Mouse (Mus musculus) inflammation-experienced regulatory T-cells, adult 6 months (primary cell): ENCODE data around the gene Olfr282. TPM values are rescaled to one million over a fixed set of nuclear protein-coding genes. Genes with fewer than 3 reads are reported as not detected.
"Not testable (repeated sequence)": the region's sequence is repeated elsewhere in the genome, so short reads cannot be mapped to it uniquely, and the experiment has no call there.

Source experiments
- ATAC-seq: one replicate; pipeline ENCODE4 v1.8.0; 2017
- polyA plus RNA-seq, 3 experiments: library from polyadenylated mRNA; unstranded; fragments of 100-300 nt; shearing (Covaris generic); gene quantifications; one replicate each; pipeline ENCODE4 v1.2.1; 2017

The Olfr282 gene
- polyA plus RNA-seq, result not detected

DNA sequence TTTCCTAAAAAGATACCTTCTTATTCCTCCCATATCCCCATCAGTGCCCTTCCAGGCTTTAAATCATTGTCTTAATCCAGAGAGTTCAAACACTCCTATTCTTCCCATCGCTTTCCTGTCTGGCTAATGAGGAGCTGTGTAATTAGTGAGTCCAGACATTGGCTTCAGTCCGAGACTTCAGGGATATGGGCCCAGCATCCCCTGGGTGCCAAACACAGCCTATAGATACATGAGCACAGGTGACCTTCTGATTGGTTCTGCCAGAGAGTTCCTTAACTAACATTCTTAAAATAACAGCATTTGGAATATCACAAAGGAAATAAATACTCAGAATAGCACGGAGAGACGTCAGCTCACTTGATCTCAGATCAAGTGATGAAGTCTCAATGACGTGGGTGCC is at the start of gene Olfr282:
Gene Olfr282, plus strand, starts transcription at position 301 of the 400 bp plus-strand sequence.
- not testable (repeated sequence) for ATAC-seq

DNA sequence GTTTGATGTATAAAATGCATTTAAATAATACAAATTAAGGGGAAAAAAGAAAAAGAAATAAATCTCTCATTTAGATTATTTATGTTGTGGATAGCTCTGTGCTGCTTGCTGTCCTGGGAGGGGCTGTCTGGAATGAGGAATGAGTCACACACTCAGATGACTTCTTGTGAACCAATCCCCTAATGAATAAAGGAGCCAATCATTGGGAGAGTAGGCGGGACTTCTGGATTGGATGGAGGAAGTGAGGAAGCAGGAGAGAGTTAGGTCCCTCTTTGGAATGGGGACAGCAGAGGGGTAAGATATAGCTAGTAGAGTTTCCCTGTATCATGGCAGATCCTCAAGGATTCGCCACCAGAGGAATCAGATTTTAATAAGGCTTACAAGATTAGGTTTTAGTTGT is 43.4 kb upstream of the Olfr282 start:
- no peak for ATAC-seq

DNA sequence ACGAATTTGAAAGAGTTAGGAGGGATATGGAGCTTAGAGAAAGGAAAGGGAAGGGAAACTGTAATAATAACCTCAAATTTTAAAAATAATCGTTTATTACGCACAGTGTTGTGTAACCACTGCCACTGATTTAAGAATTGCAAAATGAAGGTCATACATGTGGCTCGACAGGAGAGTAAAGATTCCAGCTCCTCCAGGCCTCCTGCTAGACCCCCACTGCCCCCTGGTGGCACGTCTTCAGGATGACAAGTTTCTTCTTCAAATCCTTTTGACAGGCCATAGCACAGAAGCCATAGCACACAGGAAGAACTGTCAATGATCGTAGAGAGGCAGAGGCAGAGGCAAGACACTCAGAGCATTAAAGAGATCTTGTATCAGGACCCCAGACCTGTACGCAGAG is 41.2 kb upstream of the Olfr282 start:
- no peak for ATAC-seq

DNA sequence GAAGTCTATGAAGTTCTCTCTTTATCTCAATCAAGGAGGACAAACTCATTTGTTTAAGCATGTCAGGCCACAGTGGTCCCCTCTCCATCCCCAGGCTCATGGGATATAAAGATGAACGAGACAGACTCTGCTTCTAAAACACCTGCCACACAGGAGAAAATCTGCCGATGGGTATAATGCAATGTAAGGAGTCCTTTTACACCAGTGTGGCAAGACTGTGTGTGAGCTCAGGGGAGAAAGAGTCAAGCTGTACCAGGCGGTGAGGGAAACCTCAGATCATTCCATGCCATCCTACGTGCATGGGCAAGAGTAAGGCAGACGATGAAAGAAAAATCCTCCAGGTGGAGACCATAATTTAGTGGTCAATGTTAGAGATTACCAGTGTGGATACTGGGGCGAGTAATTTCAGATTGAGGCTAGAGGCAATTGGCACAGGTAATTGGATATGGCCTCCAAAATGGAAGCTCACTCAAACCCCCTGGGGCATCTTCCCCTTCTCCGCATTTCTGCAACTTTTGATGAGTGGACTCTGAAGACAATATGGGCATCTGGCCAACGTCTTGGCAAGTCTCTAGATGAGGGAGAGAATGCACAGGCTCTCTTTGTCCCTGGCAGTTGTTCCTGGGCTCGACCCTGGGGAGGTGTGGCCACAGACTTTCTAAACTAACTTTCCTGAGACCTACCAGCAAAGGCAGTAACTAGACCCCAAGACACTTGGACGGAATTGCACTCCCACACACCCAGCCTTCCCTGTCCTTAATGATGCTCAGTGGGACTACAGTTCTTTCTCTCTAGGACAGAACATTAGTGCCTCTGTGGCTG is 39.7 kb upstream of the Olfr282 start:
- ATAC-seq, result no peak

DNA sequence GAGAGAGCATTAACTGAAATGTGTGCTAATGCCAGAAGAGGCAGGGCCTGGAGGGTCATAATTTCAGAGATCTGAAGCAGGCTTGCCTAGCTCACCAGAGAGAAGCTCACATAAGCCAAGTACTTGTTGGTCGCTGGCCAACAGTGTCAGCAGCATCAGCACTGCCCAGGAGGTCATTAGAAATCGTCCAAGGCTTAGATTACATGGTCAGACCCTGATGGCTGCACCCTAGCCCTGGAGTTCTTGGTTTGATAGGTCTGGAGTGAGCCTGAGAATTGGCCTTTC is 39.2 kb upstream of the Olfr282 start:
- no peak for ATAC-seq

DNA sequence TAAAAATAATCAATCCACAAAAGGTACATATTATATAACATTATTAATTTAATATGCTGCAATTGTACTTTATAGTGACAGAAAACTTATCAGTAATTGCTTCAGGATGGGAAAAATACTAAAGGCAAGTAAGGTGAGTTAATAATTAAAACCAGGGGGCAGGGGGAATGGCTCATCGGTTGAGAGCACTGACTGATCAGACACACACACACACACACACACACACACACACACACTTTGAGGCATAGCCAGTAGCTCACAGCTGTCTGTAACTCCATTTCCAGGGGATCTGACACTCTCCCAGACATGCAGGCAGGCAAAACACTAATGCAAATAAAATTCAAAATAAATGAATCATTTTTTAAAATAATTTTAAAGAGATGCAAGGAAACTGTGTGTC is 33.9 kb upstream of the Olfr282 start:
- ATAC-seq, result no peak

DNA sequence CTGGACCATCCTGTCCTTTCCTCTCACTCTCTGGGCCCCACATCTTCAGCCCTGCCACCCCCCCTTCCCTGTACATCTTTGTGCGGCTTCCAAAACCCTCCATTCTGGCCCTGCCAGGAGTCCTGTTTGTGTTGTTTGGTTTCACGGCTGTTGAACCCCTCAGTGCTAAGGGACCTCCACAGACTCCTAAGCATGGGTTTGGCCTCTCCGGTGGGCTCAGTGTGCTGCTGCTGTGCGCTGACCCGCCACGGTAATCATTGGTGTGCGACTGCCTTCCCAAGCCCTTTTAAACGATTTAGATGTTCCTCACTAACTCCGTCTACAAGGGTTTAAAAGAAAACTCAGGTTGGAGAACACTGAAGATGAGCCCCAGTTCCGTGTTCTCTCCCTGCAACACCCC is 28.7 kb upstream of the Olfr282 start:
- ATAC-seq, result no peak

DNA sequence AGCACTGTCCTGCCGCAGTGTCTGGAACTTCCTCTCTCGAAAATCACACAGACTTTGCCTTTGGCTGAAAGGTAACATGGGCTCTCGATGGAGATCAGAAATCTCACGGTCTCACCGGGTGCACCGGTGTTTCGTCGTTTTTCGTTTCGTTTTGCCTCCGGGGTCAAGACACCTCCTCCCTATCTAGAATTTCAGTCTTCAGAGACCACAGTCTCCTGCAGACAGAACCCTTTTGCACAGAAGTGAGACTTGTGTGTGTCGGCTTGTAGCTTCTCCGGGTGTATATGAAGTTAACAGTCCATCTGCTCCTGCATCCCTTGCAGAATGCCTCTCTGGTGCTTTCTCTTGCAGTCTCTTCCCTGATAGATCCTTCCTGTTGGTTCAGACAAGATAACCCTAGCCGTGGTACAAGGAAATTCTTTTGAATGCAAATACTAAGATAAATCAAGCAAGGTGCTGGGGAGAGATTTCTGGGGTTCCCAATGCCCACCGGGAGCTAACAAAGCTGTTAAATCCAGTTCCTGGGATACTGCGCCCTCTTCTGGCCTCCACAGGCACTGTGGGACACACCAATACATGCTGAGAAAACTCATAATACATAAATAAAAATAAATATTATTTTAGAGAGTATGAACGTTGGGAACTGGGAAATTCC is 22.5 kb upstream of the Olfr282 start:
- ATAC-seq, result no peak

DNA sequence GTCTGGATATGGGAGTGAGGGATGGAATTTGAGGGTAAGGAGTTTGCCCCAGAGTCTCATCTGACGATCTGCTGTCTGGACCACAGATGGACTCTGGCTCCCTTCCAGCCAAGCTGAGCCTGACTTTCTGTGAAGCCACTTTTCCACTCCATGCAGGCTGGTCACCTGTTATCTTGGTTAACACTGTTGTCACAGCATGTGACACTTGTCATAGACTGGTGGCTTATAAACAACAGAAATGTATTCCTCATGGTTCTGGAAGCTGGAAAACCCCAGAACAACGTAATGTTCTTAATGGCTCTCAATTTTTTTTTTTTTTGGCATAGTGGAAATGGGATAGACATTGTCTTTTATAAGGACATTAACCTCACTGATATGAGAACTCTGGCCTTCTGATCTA is 21.4 kb upstream of the Olfr282 start:
- no peak for ATAC-seq

DNA sequence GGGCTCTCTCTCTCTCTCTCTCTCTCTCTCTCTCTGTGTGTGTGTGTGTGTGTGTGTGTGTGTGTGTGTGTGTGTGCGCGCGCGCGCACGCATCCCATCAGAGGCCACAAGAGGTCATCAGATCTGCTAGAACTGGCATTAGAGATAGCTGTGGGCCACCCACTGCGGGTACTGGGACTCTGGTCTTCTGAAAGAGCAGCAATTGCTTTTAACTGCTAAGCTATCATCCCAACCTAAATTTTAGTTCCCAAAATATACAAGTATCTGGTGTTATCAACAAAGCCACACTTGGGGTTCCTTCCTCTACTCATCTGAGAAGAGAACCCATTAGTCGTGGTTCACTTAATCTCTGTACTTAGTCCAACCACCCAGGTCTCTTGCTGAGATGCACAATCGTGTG is 20.8 kb upstream of the Olfr282 start:
- ATAC-seq, result no peak

DNA sequence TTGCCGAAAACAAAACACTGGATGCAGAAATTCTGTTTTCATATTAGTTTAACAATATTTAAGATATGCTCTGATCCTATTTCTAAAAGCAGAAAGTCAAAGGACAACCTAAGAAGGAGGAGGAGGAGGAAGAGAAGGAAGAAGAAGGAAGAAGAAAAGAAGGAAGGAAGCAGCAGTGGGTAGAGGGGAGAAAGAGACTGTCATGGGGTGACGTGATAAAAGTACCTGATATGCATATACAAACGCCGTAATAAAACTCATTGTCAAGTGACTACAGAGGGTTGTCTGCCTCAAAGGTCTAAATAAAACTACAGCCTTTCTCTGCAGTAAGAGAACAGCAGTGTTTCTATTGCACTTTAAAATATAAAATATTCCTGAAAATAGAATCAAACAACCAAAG is 15.0 kb upstream of the Olfr282 start:
- no peak for ATAC-seq

DNA sequence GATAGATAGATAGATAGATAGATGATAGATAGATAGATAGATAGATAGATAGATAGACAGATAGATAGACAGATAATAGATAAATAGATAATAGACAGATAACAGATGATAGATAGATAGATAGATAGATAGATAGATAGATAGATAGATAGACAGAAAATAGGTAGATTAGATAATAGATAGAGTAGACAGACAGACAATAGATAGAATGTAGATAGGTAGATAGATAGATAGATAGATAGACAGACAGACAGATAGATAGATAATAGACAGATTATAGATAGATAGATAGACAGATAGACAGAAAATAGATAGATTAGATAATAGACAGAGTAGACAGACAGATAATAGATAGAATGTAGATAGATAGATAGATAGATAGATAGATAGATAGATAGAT is 14.2 kb upstream of the Olfr282 start:
- not testable (repeated sequence) for ATAC-seq

DNA sequence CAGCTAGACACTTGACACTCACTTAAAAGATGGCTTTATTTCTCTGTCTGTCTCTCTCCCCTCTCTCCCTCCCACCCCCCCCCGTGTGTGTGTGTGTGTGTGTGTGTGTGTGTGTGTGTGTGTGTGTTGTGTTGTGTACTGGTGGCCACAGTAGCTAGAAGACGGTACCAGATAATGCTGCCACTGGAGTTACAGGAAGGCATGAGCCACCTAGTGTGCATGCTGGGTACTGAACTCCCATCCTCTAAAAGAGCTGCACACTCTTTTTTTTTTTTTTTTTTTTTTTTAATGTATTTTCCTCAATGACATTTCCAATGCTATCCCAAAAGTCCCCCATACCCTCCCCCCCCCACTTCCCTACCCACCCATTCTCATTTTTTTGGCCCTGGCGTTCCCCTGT is 13.7 kb upstream of the Olfr282 start:
- ATAC-seq, result not testable (repeated sequence)

DNA sequence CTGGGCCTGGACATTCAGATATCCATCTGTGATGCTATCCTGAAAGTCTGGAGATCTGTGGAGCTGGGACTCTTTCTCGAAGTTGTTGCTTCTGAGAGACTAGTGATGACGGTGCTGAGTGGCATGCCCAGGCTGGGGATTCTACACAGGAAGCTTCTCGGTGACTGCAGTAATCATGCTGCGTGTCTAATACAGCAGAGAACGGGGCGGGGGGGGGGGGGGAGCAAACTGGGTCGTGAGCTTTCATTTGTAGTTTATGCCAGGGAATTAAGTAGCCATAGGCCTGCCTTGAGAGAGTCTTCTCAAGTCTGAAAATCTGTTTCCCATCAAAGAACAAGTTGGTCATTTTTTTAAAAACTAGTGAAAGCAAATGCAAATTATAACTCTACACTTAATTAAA is 12.9 kb upstream of the Olfr282 start:
- no peak for ATAC-seq

DNA sequence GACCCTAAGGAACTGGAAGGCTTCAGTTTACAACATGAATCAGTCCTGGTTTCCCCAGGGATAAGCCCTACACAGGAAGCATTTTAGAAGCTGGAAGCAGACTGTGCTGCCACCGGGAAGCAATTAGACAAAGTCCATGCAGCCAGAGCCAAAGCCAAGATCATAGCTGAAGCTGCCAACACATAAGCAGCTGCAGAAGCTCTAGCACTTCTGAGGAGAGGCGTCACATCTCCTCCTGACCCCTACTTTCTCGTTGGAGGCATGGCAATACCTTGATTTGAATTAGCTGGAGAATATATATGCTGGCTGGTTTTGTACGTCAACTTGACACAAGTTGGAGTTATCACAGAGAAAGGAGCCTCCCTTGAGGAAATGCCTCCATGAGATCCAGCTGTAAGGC is 10.1 kb upstream of the Olfr282 start:
- no peak for ATAC-seq

DNA sequence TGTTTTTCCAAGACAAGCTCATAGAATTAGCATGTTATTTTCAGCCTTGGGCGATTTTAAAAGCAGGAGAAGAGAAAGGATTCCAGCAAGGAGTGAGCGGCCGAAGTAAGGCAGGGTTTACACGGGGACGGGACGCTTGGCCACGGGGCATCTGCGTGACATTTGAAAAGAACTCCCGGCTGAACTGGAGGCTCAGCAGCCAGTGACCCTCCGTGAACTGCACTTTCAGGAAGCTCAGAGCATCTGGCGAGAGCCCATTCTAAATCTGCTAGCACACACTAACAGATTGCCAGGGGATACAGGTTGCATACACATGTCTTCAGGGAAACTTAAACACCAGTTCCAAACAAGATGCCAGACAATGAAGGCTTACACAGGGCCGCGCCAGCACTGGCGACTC is 6.7 kb upstream of the Olfr282 start:
- no peak for ATAC-seq

DNA sequence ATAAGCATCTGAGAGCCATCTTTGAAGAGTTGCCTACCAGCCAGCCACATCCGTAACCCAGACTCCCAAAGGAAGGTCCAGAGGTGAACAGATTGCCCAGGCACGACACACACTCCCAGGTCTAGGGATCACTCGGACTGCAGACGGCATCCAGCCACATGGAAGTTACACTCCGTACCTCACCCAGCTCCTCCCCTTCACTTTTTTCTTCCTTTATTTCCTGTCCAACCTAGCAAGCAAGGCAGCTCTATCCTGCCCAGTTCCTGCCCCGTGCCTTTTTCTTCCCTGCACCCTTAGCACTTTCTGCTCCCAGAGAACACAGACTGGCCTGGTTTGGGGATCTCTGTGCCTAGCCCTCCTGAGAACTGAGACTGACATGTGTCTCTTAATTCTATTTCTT is 6.3 kb upstream of the Olfr282 start:
- ATAC-seq, result no peak

DNA sequence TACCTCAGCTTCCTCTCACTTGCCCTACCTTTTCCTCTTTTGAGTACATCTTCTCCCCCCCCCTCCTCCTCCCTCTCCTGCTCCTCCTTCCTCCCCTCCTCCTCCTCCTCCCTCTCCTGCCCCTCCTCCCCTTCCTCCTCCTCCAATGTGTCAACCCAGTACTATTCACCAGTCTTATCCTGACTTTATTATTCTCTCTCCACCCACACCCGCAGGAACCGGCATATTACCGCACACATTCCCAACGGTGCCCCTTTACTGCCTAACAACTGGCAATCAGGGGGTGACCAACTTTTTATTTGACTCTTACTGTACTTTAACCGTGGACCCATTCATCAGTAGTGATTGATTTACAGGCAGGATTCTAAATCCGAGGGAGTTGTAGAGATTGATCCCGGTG is 5.8 kb upstream of the Olfr282 start:
- no peak for ATAC-seq

DNA sequence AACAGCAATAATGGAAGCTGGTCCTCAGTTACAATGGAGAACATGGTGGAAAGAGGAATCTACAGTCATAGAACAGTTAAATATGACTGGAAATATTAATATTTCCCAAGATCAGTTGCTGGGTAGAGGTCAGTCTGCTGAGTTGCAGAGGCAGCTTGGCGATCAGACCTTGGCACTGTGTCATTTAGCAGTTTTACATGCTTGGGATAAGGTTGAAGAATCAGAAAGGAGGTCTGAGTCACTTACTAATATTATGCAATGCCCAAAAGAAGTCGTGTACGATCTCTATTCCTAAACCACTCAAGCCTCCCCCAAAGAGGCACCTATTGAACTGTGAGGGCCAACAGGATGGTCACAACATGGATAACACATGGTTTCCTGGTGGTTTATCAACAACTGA is 13.5 kb downstream of the Olfr282 start:
- no peak for ATAC-seq

DNA sequence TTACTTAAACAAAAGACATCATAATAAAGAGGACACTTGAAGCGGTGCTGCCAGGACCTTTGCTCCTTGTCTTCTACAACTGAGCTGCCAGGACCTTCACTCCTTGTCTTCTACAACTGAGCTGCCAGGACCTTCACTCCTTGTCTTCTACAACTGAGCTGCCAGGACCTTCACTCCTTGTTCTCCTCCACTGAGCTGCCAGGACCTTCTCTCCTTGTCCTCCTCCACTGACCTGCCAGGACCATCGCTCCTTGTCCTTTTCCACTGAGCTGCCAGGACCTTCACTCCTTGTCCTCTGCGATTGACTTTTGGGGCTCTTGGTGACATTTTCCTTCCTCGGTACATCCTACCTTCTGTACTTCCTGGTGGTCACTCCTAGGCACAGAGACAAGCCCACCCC is 17.5 kb downstream of the Olfr282 start:
- no peak for ATAC-seq

DNA sequence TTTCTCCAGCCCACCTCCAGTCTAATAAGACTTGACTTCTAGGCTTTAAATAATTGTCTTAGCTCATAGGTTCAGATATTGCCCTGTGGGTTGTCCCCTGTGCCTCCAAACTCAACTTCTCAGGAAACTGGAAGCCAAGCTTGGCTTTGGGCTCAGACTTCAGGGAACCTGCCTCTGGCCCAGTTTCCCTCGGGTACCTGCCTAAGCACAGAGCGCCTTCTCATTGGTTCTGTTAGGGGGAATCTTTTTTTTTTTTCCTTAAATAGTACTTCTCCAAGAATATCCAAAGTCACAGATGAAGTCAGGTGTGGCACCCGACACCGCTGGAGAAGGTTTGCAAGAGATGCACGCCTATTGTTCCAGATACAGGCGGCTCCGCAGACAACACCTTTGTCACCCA is 21.3 kb downstream of the Olfr282 start, which contains the start of gene Olfr281:
Gene Olfr281, plus strand, starts transcription at position 301 of the 400 bp plus-strand sequence.
- no peak for ATAC-seq

DNA sequence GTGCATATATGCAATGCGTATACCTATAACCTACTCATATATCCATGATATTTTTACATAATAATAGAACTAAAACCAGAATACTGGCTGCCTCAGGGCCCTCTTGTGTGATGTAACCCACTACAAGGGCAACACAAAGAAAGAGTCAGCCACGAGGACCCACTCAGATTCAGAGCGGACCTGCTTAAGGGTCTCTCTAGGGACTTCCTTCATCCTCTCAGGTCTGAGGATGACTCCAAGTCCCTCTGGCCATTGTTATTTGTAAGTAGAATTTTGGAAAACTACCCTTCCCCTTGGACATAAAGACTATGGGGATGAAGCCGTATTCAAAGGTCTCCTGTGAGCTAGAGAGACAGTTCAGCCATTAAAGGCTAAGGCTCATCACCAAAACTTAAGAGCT is 38.6 kb downstream of the Olfr282 start, which contains the start of gene OR5BS1P:
Gene OR5BS1P, plus strand, starts transcription at position 301 of the 400 bp plus-strand sequence.
- no peak for ATAC-seq

DNA sequence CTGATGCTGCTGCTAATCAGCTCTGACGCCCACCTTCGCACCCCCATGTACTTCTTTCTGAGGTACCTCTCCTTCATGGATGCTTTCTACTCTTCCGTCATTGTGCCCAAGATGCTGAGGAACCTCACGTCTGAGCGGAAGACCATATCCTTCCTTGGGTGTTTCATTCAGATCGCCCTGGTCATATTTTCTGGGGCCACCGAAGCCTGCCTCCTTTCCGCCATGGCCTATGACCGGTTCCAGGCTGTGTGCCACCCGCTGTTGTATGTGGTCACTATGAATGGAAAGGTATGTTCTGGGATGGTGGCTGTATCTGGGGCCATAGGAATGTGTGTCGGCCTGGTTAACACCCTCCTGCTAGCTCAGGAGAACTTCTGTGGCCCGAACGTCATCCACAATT is 40.5 kb downstream of the Olfr282 start:
- no peak for ATAC-seq

DNA sequence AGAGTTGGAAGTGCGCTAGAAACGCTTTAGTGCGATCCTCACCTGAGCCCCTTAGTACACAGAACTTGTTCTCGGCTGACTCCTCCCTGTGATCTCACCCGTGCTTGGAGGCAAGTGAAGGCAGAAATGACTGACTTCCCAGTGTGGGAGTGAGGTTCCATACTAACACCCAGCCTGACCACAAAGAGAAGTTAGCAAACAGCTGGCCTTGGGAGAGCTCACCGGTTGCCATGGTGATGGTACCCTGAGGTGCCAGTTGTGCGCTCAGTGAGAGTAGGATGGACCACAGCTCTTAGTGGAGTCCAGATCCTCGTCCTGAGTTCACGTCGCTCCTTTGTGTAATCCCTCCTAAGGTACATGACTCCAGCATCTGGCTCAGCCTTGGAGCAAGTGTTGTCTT is 43.9 kb downstream of the Olfr282 start:
- no peak for ATAC-seq

DNA sequence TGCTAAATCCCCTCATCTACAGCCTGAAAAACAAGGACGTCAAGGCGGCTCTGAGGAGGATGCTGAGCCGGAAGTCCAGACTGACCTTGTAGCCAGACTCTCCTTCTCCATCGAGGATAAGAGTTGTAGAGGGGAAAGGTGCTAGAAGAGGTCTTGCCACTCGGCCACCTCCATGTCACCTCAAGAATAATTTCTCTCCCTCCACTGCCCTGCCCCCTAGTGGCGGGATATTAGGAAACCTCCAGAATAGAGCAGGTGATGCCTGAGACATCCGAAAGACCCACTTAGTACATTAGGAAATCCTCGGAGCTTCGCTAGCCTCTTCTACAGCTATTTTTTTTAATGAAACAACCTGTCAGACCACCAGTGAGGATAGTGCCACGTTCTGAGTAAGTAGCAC is 44.4 kb downstream of the Olfr282 start:
- no peak for ATAC-seq
